Mouse (Mus musculus) c-Kit-positive CD71-positive TER-119-negative erythroid progenitor cells, embryonic 14.5 days (primary cell): ENCODE data around the gene Ndufa12.
A peak's percentile ranks its signal among the peaks of the same experiment; 100 is the strongest.

Source experiments
- DNase-seq: peaks from one replicate; pipeline ENCODE4 v3.0.0-alpha.2; 2013; ENCODE audit warnings: low read depth

Ndufa12 gene

DNA sequence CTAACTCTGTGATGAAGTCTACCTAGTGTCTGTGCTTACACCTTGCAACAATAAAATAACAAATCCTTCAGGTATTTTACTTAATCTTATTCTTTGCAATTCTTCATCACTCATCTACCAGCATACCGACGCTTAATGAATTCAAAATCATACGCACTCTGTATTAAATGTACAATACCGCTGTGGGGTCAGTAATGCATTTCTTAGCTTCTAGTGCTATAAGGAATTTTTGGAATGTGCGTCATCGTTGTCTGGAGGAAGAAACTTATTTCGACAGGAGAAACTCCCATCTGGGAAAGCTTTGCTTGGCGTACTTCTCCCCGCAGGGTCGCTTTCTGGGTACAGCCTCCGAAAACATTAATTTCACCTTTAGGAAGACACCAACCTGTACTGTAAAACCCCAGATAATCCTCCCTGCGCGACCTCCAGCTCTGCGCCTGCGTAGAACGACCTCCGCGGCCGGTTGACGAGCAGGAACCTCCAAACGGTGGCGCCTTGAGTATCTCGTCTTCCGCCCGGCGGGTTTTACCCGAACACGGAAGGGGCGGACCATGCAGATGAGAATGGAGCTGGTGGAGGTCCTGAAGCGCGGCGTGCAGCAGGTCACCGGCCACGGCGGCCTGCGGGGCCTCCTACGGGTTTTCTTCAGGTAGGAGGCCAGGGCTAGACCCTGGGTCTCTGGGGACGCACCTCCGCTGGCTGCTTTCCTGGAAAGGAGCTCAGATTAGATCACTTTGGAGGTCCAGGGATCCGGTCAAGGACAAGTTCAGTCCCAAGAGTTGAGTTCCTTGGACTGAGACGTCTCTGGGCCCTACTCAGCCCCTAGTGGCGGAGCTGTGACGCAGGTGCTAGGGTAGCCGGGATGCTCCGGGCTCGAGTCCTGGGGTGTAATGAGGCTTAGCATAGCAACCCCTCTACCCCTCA, at the start of gene Ndufa12:
Gene Ndufa12 (plus strand): TSS at position 239 of the 924 bp plus-strand sequence.
- DNase-seq, result peak; percentile 90

DNA sequence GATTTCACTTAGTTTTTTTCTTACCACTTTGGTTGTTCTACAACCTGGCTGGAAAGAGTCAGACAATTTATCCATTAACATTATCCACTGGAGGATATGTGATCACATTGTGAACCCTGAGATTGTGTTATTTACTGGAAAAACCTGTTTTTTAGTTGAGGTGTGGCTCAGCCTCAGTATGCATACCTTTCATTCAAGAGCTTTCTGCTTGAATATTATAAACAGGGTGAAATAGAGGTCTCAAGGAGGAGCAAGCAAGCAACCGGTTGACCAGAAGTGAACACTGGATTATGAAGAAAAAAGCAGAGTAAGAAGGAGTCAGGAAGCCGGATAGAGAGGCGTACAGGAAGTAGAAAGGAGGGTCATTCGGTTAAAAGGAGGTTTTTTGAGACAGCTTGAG, 47.0 kb upstream of the Ndufa12 start:
- no peak for DNase-seq

DNA sequence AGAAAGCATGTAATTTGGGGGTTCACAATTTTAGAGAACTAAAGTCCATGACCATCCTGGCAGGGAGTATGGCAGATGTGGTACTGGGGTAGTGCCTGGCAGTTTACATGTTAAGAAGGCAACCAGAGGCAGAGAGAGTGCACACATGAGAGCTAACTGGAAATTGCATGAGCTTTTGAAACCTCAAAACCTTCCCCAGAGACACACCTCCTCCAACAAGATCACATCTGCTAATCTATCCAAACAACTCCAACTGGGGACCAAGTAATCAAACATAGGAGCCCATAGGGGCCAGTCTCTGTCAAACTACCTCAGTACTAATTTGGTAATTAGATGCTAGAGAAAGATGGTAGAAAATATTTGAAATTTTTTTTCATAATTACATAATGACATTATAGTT, 44.7 kb upstream of the Ndufa12 start:
- DNase-seq, result no peak

DNA sequence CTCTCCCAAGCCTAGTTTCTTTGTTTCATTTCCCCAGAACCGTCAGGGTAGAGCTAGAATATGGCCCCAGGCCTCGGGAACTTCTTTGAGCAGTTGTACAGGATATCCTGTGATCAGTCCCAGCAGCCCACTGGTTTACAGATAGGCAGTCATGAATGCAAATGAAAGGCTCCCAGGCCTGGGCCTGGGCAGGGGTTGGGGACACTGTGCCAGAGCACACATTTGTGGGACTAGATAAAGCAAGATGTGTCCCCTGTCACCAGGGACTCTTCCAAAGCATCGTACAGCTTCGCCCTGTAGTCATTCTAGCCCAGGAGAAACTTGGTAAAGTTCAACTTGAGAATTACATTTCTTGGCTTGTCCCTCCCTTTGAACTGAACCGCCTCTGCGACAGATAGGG, 39.6 kb upstream of the Ndufa12 start:
- no peak for DNase-seq

DNA sequence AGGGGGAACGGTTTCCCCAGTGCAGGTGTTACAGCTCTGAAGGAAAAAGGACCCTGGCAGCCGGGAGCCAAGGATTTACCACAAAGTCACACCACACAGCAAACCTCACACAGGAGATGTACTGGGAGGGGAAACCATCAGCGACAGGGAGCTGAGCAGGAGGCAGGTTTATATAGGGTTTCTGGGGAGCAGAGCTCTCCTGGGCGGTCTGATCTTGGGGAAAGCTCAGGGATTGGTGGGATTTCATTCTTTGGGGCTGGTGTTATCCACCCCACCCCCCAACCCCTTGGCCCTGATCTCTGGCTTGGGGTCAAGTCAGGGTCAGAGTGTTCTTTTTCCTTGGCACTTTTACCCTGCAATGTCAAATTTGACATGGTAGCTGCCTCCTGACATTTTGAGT, 39.1 kb upstream of the Ndufa12 start:
- DNase-seq, result no peak

DNA sequence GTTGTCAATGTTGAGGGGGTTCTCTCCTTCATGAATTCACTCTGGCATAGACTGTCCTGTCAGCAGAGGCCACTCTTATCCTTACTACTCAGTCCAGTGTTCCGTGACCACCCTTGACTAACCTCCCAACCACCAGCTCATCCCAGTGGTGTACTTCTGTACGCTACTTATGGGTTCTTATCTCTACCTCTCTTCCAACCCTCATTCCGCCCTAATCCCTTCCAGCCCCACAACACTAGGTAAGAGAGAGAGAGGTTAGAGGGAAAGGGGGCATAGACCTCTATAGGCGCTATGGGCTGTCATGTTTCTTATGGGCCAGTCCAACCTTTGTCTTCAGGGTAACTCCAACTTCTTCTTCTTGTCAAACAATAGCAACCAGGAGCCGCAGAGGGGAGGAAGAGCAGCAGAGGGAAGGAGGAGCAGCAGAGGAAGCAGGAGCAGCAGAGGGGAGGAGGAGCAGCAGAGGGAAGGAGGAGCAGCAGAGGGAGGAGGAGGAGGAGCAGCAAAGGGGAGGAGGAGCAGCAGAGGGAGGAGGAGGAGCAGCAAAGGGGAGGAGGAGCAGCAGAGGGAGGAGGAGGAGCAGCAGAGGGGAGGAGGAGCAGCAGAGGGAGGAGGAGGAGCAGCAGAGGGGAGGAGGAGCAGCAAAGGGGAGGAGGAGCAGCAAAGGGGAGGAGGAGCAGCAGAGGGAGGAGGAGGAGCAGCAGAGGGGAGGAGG, 37.3 kb upstream of the Ndufa12 start:
- no peak for DNase-seq

DNA sequence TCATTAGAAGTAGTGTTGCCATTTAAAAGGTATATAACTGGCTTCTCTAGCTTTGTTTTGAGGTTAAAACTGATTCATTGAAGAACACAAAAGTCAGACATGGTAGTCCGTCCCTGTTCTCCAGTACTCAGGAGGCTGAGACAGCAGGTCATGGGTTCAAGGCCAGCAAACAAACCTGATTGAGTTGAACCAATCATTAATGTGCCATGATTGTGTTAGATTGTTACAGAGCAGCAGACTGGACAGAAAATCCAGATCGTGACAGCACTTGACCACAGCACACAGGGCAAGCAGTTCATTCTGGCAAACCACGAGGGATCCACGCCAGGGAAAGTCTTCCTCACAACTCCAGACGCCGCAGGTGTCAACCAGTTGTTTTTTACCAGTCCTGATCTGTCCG, 36.5 kb upstream of the Ndufa12 start:
- no peak for DNase-seq

DNA sequence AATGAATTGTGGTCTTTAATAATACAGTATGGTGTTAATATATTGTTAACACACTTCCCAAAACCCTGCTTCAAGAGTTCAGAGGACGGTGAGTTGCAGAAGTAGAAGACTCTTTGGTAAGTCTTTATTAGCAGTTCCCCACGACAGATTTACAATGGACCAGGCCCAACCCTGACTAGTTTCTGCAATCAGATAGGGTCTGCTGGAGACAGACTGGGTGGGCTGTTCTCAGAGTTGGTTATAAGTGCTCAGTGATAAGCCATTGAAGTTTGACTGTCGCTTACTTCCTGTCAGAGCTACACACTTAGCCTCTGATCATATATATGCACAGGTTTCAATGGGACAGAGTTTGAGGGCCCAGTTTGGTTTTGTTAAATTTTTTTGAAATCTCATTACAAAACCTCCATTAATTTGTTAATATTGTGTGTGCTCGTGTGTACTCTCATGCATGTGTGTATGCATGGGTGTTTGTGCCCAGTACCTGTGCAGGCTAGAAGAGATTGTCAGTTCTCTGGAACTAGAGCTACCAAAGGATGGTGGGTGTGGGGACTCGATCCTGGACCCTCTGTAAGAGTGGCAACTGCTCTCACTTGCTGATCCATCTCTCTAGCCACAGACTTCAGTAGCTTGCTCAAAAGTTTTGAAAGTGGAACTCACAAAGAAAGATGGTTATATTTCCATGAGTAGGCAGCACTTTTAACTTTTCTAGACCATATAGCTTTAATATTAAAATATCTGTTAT, 34.2 kb upstream of the Ndufa12 start:
- peak; percentile 35 for DNase-seq

DNA sequence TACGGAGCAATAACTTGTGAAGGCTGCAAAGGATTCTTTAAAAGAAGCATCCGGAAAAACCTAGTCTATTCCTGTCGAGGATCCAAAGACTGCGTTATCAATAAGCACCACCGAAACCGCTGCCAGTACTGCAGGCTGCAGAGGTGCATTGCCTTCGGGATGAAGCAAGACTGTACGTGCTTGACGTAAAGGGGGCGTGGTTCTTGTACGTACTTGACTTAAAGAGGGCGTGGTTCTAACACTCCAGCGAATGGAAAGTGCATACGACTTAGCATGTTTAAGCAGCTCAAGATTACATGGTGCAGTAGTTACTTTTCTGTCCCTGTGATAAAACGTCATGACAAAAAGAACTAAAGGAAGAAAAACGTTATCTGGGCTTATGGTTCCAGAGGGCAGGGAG, 33.1 kb upstream of the Ndufa12 start:
- DNase-seq, result no peak

DNA sequence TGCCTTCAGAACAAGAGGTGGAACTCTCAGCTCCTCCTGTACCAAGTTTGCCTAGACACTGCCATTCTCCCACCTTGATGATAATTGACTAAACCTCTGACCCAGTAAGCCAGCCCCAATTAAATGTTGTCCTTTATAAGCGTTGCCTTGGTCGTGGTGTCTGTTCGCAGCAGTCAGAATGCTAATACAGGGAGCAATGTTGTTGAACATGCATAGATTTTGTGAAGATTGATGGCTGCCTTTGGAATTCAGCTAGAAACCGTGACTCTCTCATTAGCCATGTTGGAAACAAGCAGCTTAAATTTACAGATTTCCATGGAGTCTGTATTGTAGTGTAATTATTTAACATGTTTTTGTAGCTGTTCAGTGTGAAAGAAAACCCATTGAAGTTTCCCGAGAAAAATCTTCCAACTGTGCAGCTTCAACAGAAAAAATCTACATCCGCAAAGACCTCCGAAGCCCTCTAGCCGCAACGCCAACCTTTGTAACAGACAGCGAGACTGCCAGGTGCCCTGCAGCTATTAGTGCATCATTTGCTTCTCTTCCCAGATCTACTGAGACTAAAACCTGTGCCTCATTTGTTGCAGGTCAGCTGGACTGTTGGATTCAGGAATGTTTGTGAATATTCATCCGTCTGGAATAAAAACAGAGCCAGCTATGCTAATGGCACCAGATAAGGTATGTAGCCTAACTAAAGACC, 31.3 kb upstream of the Ndufa12 start:
- no peak for DNase-seq

DNA sequence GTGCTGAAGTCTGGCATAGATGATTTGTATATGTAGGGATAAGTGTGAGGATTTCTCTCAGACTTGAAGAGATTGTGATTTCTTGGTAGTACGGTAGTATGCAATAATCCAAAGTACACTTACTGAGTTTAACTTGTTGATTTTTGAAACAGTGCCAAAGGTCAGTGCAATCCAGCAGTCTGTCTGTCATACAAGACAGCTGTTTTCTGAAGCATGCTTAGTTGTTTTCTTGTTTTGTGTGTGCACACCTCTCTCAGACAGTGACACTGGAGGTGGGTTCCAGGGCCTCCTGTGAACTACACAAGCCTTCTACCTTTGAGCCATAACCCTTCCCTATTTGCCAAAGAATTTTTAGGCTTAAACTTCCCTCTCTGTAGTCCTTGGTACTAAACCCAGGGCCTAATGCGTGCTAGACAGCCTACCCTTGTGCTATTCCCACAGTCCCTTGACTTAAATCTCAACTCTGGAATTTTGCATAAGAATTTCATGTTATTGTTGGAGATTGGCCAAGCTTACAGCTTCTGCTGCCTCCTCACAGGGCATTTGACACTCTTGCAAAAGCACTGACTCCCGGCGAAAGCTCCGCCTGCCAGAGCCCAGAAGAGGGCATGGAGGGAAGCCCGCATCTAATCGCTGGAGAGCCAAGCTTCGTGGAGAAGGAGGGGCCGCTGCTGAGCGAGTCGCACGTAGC, 26.9 kb upstream of the Ndufa12 start:
- DNase-seq, result no peak

DNA sequence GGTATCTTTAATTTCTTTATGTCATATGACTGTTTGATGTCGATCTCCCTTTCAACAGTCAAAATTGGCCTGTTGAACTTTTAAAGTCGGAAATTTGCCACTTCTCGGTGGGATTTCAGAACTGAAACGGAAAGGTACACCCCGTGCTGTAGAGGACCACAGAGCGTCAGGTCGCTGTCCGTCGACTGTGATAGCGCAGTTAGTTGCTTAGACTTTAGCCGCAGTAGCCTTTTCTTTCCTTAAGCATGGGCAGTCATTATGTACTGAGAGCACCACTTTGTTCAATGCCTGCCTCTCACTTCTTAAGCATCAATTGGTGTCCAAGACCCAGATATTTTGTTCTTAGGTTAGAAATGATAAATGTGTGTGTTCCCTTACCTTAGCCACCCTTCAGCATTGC, 26.4 kb upstream of the Ndufa12 start:
- no peak for DNase-seq

DNA sequence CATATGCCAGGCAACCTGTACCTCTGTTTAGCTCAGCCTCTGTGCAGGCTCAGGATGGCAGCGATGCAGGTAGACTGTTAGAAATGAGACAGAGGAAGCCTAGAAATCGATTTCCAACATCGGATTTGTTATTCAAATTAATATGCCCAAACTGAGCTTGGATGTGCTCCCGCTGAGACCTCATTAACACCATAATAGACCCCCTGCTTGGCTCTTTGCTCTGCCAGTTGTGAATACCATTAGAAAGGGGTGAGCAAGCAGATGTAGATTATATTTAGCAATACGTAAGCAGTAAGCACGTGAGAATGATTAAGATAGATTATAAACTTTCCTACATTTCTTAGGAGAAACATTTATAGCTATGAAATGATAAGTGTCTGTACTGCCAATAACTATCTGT, 25.8 kb upstream of the Ndufa12 start:
- DNase-seq, result no peak

DNA sequence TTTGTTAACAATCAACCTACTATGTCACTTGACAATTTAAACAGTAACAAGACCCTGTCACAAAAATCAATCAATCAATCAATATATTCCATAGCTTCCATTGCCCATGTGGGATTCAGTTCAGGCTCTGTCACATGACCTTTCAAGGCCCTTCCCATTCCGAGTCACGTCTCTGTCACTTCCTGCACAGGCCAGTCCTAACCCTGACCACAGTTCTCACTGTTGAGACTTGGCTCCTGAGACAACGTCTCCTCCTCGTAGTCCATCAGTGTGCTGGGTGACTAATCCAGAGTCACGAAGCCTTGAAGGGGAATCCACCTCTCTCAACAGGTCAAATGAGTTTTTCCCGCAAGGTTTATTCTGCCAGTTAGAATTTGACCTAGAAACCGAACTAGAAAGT, 23.9 kb upstream of the Ndufa12 start:
- DNase-seq, result no peak

DNA sequence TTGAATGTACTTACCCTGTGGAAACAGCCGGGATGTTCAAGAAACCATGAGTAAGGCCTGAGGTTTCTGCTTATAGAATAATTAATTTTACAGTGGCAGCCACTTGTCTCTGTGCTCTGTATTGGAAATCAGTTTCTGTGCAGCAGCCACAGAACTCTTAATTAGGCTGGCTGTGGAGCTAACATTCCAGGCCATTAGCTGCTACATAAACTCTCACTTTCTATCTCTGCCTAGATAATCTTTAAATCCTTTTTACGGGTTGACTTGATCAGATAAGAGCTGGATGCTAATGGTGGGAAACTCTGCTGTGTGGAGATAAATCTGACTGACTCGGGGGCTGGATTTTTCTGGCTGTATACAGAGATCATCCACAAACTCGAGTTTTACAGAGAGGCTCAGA, 15.3 kb upstream of the Ndufa12 start:
- DNase-seq, result no peak

DNA sequence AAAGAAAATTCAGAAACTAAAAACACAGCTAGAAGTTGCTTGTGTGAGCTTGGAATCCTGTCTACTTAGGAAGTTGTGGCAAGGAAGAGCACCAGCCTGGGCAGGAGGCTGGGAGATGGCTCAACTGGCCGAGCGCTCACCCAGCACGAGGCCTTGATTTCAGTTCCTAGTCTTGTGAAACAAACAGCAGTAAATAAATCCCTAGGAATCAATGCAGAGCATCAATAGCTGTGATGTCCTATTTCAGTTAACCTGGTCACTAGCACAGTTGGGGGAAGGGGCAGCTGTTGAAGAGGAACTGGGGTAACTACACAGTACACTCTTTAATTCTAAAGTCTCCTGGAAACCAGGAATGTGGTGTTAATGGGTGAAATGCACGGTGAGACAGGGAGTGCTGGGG, 6.5 kb downstream of the Ndufa12 start:
- no peak for DNase-seq

DNA sequence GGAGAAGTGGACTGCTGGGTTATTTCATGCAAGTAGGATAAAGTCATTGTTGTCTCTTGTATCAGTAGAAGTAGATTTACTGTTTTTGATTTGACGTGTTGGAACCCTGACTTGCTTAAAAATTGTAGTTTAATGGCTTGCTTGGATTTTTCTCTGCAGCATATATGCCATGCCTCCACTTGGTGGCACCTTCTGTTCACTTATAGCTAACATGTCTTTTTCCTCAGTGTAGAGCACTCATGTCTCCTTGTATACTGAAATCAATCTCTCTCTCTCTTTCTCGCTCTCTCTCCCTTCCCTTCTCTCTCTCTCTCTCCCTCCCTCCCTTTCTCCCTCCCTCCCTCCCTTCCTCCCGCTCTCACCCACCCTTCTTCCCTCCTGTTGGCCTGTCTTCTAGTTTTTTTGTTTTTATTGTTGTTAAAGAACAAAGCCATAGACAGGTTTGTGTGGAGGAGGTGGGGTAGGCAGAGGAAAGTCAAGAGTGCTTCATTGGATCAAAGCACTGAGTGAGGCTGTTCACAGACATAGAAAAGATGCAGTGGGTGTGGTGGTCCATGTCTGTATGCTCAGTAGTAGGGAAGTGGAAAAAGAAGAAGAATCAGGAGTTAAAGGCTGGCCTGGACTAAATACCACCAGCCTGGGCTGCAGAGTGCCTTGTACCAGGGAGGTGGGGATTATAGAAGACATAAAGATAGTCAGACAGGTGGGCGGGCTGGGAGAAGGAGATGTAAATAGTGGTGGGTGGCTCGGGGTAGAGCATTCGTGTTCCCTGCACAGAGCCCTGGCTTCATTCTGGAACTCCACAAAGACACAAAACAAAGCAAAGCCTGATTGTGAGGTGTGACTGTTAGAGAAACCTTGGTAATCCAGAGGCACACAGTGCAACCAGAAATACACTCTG, 12.4 kb downstream of the Ndufa12 start:
- DNase-seq, result no peak

DNA sequence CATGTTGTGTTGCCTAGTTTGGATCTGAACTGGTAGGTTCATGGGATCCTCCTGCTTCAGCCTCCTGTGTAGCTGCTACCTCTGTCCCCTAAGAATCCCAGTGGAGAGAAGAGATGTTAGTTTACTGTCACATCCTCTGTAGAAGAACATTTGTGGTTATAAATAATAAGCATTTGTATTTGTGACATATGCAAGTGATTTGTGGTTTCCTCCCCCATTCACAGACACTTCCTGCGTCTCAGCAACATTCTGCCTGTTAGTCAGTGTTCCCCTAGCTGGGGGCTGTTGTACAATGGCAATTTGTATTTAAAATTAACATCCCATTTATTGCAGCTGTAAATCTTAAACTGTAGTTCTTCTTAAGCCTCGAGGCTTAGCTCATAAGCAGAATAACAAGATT, 13.2 kb downstream of the Ndufa12 start:
- no peak for DNase-seq

DNA sequence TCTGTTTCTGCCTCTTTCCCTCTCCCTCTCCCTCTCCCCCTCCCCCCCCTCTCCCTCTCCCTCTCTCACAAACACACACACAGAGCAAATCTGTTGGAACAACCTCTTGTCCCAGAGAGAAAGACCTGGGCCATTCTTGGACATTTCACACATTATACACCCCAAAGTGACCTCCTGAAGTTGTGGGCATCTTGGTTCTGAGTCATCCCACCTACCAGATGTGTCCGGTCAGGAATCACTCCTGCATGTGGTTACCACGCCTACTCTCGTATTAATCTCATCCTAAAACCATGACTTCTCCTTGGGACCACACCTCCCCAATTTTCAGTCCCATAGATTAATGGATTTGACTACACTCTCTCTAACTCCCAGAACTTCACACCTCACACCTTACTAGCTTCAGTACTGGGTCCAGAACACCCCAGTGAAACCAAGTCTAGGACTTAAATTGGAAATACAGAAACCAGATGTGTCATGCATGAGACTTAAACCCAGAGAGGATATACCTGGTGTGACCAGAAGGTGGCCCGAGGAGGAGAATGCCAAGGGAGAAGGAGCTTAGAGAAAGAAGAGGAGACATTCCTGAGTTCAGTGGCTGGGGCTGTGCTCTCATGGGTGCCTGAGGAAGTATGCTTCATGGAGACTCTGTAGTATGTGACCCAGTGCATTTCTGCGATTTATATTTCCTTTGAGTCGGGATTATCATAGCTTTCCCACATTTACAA, 26.7 kb downstream of the Ndufa12 start:
- no peak for DNase-seq
